Mouse (Mus musculus) forebrain, embryonic 15.5 days (tissue): ENCODE data around the gene Smg7. TPM values are rescaled to one million over a fixed set of nuclear protein-coding genes. Genes with fewer than 3 reads are reported as not detected.

Experiments used
- ATAC-seq: fragments of 200-750 bp; cut with Nextera tagmentation; replicated peaks from 2 replicates; pipeline ENCODE4 v1.8.0; 2017; ENCODE audit warnings: mild to moderate bottlenecking, moderate TSS enrichment, moderate library complexity
- H3K27ac ChIP-seq: fragments of 300-500 bp; sonication (generic); replicated peaks from 2 replicates; pipeline ENCODE4 v1.5.1; 2015; ENCODE audit warnings: mild to moderate bottlenecking, inconsistent platforms
- H3K27me3 ChIP-seq: fragments of 300-500 bp; sonication (generic); 2 replicates; pipeline ENCODE4 v1.6.1; 2015; ENCODE audit warnings: inconsistent platforms
- H3K36me3 ChIP-seq: fragments of 300-500 bp; sonication (generic); 2 replicates; pipeline ENCODE4 v1.6.1; 2015; ENCODE audit warnings: mild to moderate bottlenecking, inconsistent platforms
- H3K4me1 ChIP-seq: fragments of 300-500 bp; sonication (generic); 2 replicates; pipeline ENCODE4 v1.6.1; 2015; ENCODE audit warnings: inconsistent platforms
- H3K4me2 ChIP-seq: fragments of 300-500 bp; sonication (generic); replicated peaks from 2 replicates; pipeline ENCODE4 v1.6.1; 2015; ENCODE audit warnings: mild to moderate bottlenecking, inconsistent platforms
- H3K4me3 ChIP-seq: fragments of 300-500 bp; sonication (generic); 2 replicates; pipeline ENCODE4 v1.5.1; 2015; ENCODE audit warnings: mild to moderate bottlenecking, inconsistent platforms
- H3K9ac ChIP-seq: fragments of 300-500 bp; sonication (generic); replicated peaks from 2 replicates; pipeline ENCODE4 v1.6.1; 2015; ENCODE audit warnings: mild to moderate bottlenecking, inconsistent platforms
- H3K9me3 ChIP-seq: fragments of 300-500 bp; sonication (generic); 2 replicates; pipeline ENCODE4 v1.6.1; 2016; ENCODE audit warnings: inconsistent platforms
- WGBS: fragments of 180-500 bp; shearing (Covaris S2); methylation state at CpG from one replicate; pipeline ENCODE4 v1.1.7; 2015; ENCODE audit warnings: mixed read lengths; 5-methylcytosine and 5-hydroxymethylcytosine counted together
- polyA plus RNA-seq: library from polyadenylated mRNA; unstranded; fragments of >200 nt; fragmentation: Nextera tagmentation; extraction: Ambion mirVana; gene quantifications from 2 replicates; pipeline ENCODE4 v1.2.1, GENCODE M21; 2015

Smg7 gene
- 30.6 and 30.8 TPM in 2 replicates for polyA plus RNA-seq

GRCm38 (mm10) chr1:152901765-152902664, at the start of gene Smg7:
Smg7 (minus strand) TSS chr1:152902646.
- no peaks in the 10 kb centered on the region for H3K27me3 ChIP-seq
- whole genome bisulfite sequencing, result under 1% methylated on average over 83 of the region's 93 CpGs
- peak within 1 kb of the TSS; percentile 89 for H3K4me3 ChIP-seq
- H3K4me1 ChIP-seq, result peaks cover 27% of the 10 kb centered on the region
- H3K9ac ChIP-seq, result peak within 1 kb of the TSS; percentile 91
- peak; percentile 37 for ATAC-seq
- peak within 1 kb of the TSS; percentile 90 for H3K4me2 ChIP-seq
- H3K36me3 ChIP-seq, result no peaks in the 10 kb centered on the region
- peak within 1 kb of the TSS; percentile 100 for H3K27ac ChIP-seq
- H3K9me3 ChIP-seq, result no peaks in the 10 kb centered on the region

GRCm38 (mm10) chr1:152942977-152943376, 40.5 kb upstream of the Smg7 start:
- Histone ChIP-seq H3K36me3 (no peaks in the 10 kb centered on the region), H3K9me3 (no peaks in the 10 kb centered on the region), H3K9ac (no peak overlapping the region), H3K4me1 (no peaks in the 10 kb centered on the region), H3K27ac (no peak overlapping the region), H3K4me3 (no peak overlapping the region), H3K27me3 (no peaks in the 10 kb centered on the region), H3K4me2 (no peak overlapping the region)
- WGBS, result 38% methylated on average over 4 of the region's 4 CpGs
- no peak for ATAC-seq

GRCm38 (mm10) chr1:152936365-152936764, 33.9 kb upstream of the Smg7 start:
- no peaks in the 10 kb centered on the region for H3K36me3 ChIP-seq
- no peak overlapping the region for H3K4me3 ChIP-seq
- no peaks in the 10 kb centered on the region for H3K27me3 ChIP-seq
- H3K9ac ChIP-seq, result no peak overlapping the region
- no peaks in the 10 kb centered on the region for H3K9me3 ChIP-seq
- no peak overlapping the region for H3K4me2 ChIP-seq
- no peak for ATAC-seq
- 84% methylated on average over 5 of the region's 5 CpGs for WGBS
- no peaks in the 10 kb centered on the region for H3K4me1 ChIP-seq
- H3K27ac ChIP-seq, result no peak overlapping the region

GRCm38 (mm10) chr1:152935476-152935875, 33.0 kb upstream of the Smg7 start:
- H3K27ac ChIP-seq, result no peak overlapping the region
- no peaks in the 10 kb centered on the region for H3K27me3 ChIP-seq
- H3K9ac ChIP-seq, result no peak overlapping the region
- H3K4me2 ChIP-seq, result no peak overlapping the region
- no peak for ATAC-seq
- no peak overlapping the region for H3K4me3 ChIP-seq
- H3K36me3 ChIP-seq, result no peaks in the 10 kb centered on the region
- no peaks in the 10 kb centered on the region for H3K4me1 ChIP-seq
- 58% methylated on average over 6 of the region's 6 CpGs for WGBS
- H3K9me3 ChIP-seq, result no peaks in the 10 kb centered on the region

- no peak for ATAC-seq
- Histone ChIP-seq H3K9ac (no peak overlapping the region), H3K4me2 (no peak overlapping the region), H3K27me3 (no peaks in the 10 kb centered on the region), H3K4me3 (no peak overlapping the region), H3K27ac (no peak overlapping the region), H3K4me1 (no peaks in the 10 kb centered on the region), H3K9me3 (no peaks in the 10 kb centered on the region), H3K36me3 (no peaks in the 10 kb centered on the region)
- 69% methylated on average over 11 of the region's 11 CpGs for WGBS
These were observed 31.5 kb upstream of the Smg7 start for GRCm38 (mm10) chr1:152933962-152934361.

GRCm38 (mm10) chr1:152921786-152922185, 19.3 kb upstream of the Smg7 start:
- WGBS, result 86% methylated on average over 3 of the region's 3 CpGs
- H3K27me3 ChIP-seq, result no peaks in the 10 kb centered on the region
- no peak for ATAC-seq
- no peaks in the 10 kb centered on the region for H3K36me3 ChIP-seq
- no peaks in the 10 kb centered on the region for H3K9me3 ChIP-seq
- no peak overlapping the region for H3K9ac ChIP-seq
- H3K4me3 ChIP-seq, result no peak overlapping the region
- no peak overlapping the region for H3K27ac ChIP-seq
- H3K4me1 ChIP-seq, result no peaks in the 10 kb centered on the region
- H3K4me2 ChIP-seq, result no peak overlapping the region

GRCm38 (mm10) chr1:152917626-152918025, 15.2 kb upstream of the Smg7 start:
- no peak overlapping the region for H3K4me2 ChIP-seq
- no peak overlapping the region for H3K4me3 ChIP-seq
- no peaks in the 10 kb centered on the region for H3K9me3 ChIP-seq
- H3K27me3 ChIP-seq, result no peaks in the 10 kb centered on the region
- H3K4me1 ChIP-seq, result no peaks in the 10 kb centered on the region
- no peak for ATAC-seq
- WGBS, result 72% methylated on average over 4 of the region's 4 CpGs
- H3K9ac ChIP-seq, result no peak overlapping the region
- H3K36me3 ChIP-seq, result no peaks in the 10 kb centered on the region
- no peak overlapping the region for H3K27ac ChIP-seq

GRCm38 (mm10) chr1:152916936-152917335, 14.5 kb upstream of the Smg7 start:
- H3K27ac ChIP-seq, result no peak overlapping the region
- 90% methylated on average over 5 of the region's 5 CpGs for WGBS
- ATAC-seq, result no peak

GRCm38 (mm10) chr1:152915766-152916165, 13.3 kb upstream of the Smg7 start:
- Histone ChIP-seq H3K27me3 (no peaks in the 10 kb centered on the region), H3K27ac (no peak overlapping the region), H3K4me2 (no peak overlapping the region), H3K9me3 (no peaks in the 10 kb centered on the region), H3K4me1 (no peaks in the 10 kb centered on the region), H3K9ac (no peak overlapping the region), H3K36me3 (no peaks in the 10 kb centered on the region), H3K4me3 (no peak overlapping the region)
- no peak for ATAC-seq
- WGBS, result 45% methylated on average over 5 of the region's 5 CpGs

More at GRCm38 (mm10) chr1:152916936-152917335, 14.5 kb upstream of the Smg7 start:
- no peaks in the 10 kb centered on the region for H3K4me1 ChIP-seq
- no peak overlapping the region for H3K4me3 ChIP-seq
- H3K4me2 ChIP-seq, result no peak overlapping the region
- H3K9me3 ChIP-seq, result no peaks in the 10 kb centered on the region
- H3K27me3 ChIP-seq, result no peaks in the 10 kb centered on the region
- H3K36me3 ChIP-seq, result no peaks in the 10 kb centered on the region
- H3K9ac ChIP-seq, result no peak overlapping the region

GRCm38 (mm10) chr1:152913483-152914460, 11.3 kb upstream of the Smg7 start:
- Histone ChIP-seq H3K4me2 (no peak overlapping the region), H3K27ac (no peak overlapping the region), H3K4me1 (no peaks in the 10 kb centered on the region), H3K9ac (no peak overlapping the region), H3K27me3 (no peaks in the 10 kb centered on the region), H3K4me3 (no peak overlapping the region), H3K9me3 (no peaks in the 10 kb centered on the region), H3K36me3 (no peaks in the 10 kb centered on the region)
- WGBS, result 85% methylated on average over 6 of the region's 6 CpGs
- ATAC-seq, result no peak

GRCm38 (mm10) chr1:152904469-152904868, 2.0 kb upstream of the Smg7 start:
- H3K27me3 ChIP-seq, result no peaks in the 10 kb centered on the region
- ATAC-seq, result no peak
- H3K4me3 ChIP-seq, result peak overlapping the region; percentile 89
- H3K27ac ChIP-seq, result peak overlapping the region; percentile 100
- H3K36me3 ChIP-seq, result no peaks in the 10 kb centered on the region
- peaks cover 24% of the 10 kb centered on the region for H3K4me1 ChIP-seq
- H3K4me2 ChIP-seq, result peak overlapping the region; percentile 90
- peak overlapping the region; percentile 29; the same call in 1 of the 2 replicates for H3K9ac ChIP-seq
- H3K9me3 ChIP-seq, result no peaks in the 10 kb centered on the region
- WGBS, result under 1% methylated on average over 14 of the region's 14 CpGs
